Mouse (Mus musculus): ENCODE data around the gene Zc3h10. TPM values are rescaled to one million over a fixed set of nuclear protein-coding genes. Genes with fewer than 3 reads are reported as not detected.
A peak's percentile ranks its signal among the peaks of the same experiment; 100 is the strongest.
"Not testable (repeated sequence)": the region's sequence is repeated elsewhere in the genome, so short reads cannot be mapped to it uniquely, and the experiment has no call there.

Zc3h10 gene
- total RNA-seq, 4 experiments from 2014 or later = 5.7 to 9.9 (median 6.8) TPM

DNA sequence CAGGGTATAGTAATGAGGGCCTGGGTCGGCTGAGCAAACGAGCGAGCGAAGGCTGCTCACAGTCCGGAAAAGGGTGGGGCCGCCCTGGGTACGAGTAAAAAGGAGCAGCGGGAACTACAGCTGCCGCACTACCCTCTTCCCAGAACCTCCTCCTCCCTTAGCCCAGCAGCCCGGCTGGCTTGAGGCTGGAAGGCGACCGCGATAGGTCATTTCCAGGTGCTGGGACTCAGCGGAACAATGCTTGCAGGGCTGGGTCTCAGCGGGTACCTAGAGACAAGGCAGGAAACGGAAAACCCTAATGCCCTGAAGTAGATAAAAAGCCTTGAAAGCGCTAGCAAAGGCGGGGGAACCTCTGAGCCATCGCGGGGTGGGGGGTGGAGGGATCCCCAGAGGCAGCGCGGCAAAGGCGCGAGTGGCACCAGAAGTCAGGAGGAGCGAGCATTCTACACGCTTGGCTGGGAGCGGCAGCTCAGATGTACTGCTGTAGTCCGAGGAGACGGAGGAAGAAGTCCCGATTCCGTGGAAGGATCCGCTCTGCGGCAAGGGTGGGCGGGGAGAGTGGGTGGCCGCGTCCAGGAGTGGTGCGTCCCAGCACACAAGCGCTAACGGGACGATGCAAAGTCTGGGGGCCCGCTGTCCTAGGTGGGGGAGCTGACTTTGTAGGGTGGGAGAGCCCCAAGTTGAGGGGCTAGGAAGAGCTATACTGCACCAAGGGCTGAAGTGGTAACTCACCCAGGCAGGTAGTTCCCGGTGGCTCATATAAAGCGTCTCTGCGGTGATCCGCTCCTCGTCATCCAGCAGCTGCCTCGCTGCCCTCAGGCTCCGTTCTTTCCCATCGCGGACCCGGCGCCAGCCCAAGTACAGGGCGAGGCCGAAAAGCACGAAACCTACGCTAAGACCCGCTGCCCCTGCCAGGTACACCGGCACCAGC is 22.6 kb downstream of the Zc3h10 start:
- peak; percentile 57 for DNase-seq (ENCODE audit: low spot score)

DNA sequence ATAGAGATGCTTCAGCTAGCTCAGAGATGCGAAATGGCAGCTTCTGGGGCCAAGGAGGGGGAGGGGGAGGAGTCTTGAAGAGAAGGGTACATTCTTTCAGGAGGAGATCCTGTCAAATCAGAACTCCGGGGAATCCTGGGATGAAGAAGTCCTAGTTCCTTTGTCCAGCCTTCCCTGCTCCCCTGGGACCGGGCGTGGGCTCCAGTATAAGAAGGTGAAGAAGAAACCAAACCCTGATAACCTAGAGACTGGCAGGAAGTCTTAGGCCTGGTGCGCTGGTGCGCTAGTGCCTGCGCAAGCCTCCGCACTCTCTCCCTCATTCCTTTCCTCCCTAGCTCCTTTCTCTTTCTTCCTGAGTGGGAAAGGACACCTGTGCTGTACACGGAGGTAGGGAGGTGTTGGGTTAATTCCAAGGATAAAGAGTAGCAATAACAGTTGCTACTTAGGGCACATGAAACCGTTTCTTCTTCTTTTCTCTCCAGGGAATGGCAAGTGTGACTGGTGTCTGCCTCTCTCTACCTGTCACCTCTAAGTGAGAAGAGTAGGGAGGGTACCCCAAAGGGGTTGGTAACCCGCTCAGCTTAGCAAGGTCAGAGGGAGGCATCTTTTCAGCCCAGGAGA is 23.4 kb downstream of the Zc3h10 start:
- DNase-seq (ENCODE audit: low spot score) = no peak

DNA sequence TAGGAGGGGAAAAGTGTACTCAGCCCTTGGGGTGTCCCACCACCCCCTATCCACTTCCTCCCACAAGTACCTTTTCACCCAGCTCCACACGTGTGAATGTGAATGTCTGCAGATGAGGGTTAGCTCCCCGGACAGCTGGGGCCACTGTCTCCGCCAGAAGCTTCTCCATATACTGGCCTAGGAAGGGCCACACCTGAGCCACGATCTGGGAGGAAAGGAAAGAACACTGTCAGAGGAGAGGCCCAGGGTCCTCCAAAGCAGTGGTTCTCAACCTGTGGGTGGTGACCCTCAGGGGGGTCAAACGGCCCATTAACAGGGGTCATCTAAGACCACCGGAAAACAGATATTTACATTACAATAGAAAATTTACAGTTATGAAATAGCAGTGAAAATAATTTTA is 25.2 kb downstream of the Zc3h10 start:
- no peak for DNase-seq (ENCODE audit: low spot score)

DNA sequence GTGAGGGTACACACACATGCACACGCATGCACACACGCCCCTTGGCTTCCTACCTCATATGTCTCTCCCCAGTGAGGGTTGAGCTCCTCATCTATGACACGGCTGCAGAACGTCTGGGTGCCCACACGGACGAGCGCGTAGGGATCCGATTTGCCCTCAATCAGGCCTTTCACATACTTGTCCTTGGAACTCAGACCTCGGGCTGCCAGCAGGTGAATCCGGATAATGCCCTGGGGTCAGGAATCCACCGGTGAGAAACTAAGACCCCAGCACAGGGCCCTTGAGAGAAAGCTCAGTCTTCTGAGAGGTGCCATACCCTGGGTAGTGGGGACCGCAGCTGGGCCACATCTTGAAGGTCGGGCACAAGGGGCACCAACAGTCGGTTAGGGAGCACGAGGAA is 27.0 kb downstream of the Zc3h10 start:
- DNase-seq (ENCODE audit: low spot score) = no peak

DNA sequence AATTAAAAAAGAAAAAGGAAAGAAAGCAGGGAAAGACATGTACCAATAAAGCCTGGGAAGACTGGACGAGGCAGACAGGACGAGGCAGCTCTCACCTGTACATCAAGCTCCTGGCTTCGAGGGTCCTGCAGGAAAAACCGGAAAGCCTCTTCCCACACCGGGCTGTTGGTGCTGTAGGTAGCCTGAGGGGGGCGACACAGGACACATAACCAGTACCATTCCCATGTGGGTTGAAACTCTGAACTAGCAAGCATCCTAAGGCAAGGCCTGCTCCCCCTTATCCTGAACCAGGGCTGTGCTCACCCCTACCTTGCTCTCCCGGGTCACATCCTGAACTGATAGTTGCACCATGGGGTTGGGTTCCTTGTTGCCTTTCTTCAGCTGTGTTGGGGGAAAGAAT is 28.7 kb downstream of the Zc3h10 start:
- DNase-seq (ENCODE audit: low spot score) = peak; percentile 45

DNA sequence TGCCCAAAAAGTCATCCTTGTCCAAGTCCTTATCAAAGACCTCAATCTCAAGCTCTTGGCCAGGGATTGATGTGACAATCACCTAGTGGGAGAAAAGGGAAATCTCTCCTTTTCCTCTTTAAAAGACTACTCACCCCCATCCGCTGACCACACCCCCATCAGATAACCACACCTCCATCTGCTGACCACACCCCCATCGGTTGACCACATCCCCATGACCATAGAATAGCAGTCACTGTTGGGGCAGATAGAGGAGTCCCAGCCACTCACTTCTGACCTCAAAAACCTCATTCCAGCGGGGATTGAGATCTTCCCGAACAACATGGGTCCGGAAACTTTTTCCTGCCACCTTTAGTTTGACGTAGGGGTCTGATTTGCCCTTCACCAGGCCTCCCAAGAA is 30.9 kb downstream of the Zc3h10 start:
- DNase-seq (ENCODE audit: low spot score) = no peak

DNA sequence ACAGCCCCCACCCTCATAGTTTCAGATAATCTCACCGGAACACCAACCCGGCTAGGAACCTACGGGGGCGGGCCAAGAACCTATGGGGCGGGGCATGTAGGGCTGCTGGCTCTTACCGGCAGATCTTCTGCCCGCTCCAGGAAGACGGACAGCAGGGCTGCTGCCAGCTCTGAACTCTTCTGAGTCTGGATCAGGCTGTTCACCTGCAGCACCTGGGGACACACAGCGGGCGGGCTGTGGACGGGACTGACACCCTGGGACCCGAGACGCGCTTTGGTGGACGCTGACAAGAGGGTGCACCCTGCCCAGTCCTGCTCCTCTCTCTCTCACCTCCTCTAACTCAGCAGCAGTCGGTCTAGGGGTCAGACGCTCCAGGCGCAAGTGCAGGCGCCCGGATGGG is 31.5 kb downstream of the Zc3h10 start:
- no peak for DNase-seq (ENCODE audit: low spot score)

DNA sequence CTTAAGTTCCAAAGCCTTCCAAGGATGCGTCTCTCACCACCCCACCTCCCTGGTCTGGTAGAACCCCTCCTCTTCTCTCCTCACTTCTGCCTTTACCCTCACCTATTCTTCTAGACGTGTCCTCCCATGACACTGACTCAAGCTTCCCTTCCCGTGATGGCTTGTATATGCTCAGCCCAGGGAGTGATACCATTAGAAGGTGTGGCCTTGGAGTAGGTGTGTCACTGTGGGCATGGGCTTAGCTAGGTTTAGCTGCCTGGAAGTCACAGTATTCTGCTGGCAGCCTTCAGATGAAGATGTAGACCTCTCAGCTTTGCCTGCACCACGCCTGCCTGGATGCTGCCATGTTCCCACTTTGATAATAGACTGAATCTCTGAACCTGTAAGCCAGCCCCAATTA is 32.5 kb downstream of the Zc3h10 start:
- no peak for DNase-seq (ENCODE audit: low spot score)

DNA sequence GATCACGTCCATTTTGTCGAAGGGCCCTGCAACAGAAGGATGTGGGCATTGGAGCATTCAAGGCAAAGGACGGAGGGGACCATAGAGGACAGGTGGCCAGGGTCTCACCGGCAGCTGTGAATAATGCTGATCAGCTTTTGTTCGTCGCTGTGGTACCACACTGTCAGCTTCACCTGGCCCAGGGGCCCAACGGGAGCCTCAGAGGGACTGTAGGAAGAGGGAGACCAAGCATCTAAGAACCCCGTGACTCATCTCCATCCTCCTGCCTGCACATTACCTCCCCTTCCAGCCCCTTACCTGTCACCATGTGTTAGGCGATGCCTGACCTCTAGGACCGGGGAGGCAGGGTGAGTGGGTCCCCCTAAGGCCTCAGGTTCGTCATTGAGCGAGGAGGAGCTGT is 35.8 kb downstream of the Zc3h10 start:
- no peak for DNase-seq (ENCODE audit: low spot score)

DNA sequence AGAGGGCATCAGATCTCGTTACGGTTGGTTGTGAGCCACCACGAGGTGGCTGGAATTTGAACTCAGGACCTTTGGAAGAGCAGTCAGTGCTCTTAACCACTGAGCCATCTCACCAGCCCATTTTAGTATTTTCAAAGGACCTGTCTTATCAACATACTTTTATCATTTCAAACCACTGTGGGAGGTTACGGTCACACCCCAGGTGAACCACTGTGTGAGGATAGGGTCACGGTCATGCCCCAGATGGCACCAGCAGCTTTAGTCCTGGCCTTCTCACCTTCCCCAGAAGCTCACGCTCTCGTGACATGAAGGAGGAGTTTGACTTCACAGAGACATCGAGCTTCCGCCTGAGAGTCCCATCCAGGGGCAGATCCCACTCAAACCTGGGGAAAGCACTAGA is 36.4 kb downstream of the Zc3h10 start:
- DNase-seq (ENCODE audit: low spot score) = no peak

DNA sequence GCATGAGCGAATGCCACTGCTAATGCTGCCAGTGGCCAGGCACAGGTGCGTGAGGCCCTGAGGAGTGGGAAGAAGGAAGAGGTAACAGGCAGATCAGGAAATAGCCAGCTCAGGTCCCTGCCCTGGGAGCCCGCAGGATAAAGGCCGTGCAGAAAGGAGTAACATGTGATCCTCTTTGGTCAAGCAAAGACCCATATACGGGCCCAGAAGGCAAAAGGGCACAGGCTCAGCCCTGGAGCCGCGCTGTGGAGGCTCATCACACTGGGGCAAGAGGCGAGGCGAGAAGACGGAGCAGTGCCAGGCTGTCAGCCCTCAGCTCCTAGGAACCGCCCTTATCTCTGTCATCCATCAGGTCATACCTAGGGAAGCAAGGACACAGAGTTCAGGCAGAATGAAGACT is 37.3 kb downstream of the Zc3h10 start:
- DNase-seq (ENCODE audit: low spot score) = no peak

DNA sequence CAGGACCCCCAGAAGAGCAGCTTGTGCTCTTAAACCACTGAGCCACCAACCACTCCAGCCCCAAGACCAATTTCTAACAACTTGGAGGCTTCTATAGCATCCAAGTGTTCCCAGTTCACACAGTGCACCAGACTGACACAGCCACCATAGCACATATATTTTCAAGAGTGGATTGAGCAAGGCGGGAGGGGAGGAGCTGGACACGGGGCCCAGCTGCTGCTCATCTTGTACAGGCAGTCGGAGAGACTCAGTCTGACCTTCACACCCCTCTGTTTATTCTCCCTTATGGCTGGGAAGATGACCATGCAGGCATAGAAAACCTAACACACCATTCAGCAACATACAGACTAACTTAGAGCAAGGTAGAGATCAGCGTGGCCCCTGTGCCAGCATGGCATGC is 37.7 kb downstream of the Zc3h10 start:
- no peak for DNase-seq (ENCODE audit: low spot score)

DNA sequence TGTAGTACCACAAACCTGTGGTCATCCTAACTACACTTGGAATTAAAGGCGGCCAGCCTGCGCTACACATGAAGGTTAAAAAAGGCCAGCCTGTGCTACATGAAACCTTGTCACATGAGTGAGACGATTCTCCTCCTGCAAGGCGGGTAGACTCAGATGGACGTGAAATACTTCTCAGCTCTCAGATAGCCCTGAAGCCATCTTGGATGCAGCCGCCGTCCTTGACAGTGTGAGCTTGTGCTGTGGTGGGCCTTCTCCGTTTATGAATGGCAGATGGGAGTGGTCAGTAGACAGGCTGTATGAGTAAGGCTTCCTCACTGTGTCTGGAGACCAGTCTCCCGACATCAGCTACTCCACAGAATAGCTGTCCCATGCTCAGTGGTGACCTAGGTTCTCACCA is 38.4 kb downstream of the Zc3h10 start:
- no peak for DNase-seq (ENCODE audit: low spot score)

DNA sequence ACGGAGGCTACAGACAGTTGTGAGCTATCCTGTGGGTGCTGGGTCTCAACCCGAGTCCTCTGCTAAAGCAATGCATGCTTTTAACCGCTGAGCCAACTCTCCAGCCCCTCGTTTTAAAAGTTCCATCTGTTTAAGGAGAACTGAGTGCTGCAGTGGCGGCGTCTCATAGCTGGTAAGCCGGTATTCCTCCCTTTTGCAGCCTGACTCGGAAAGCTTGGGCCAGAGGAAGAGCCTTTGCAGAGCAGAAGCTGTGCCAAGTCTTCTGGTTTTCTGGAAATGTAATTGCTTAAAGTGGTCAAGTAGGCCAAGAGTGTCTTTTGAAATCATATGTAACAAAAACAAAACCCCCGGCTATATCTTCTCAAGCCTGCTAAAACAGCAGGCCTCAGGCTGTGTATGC is 39.3 kb downstream of the Zc3h10 start:
- DNase-seq (ENCODE audit: low spot score) = no peak

DNA sequence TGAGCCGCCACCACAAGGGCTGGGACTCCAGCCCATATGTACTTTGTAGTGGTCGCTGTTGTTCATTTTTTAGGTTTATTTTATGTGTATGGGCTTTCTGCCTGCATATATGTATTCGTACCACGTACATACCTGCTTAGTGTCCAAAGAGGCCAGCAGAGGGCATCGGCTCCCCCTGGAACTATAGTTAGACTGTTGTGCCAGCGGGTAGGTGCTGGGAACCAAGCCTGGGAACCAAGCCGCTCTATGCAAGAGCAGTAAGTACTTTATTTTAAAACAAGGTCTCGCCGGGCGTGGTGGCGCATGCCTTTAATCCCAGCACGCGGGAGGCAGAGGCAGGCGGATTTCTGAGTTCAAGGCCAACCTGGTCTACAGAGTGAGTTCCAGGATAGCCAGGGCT is 41.6 kb downstream of the Zc3h10 start:
- no peak for DNase-seq (ENCODE audit: low spot score)

DNA sequence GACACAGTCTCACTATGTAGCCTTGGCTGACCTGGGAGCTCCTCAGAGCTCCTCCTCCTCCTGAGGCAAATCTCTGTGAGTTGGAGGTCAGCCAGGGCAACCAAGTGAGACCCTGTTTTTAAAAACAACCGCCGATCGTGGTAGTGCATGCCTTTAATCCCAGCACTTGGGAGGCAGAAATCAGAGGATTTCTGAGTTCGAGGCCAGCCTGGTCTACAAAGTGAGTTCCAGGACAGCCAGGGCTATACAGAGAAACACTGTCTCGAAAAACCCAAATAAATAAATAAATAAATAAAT is 42.3 kb downstream of the Zc3h10 start:
- not testable (repeated sequence) for DNase-seq (ENCODE audit: low spot score)

DNA sequence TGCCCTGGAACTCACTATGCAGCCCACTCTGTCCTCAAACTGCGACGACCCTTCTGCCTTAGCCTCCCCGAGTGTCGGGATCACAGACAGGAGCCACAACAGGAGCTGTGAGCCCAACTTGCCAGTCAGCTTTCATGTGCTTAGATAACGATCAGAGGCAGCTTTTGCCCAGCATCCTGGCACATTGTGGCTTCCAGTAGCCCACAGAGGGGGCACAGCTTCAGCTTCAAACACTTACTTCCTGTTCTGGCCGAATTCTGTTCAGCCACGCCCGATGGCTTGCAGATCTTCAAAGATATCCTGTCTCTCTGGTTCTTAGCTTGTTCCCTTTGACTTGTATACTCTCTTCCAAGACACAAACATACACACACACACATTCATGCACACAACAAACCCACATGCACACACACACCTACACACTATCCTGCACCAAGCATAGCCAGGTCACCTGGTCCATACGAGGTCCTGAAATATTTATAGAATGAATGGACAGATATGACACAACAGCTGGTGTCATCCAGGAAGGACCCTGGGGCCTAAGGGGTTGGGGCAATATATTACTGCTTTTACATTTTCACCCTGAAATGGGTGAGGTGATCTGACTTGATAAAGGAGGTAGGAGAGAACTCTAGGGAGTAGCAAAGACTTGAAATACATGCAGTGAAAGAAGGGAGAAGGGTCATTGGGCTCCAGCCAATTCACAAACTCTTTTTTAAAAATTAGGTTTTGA is 42.8 kb downstream of the Zc3h10 start:
- no peak for DNase-seq (ENCODE audit: low spot score)

DNA sequence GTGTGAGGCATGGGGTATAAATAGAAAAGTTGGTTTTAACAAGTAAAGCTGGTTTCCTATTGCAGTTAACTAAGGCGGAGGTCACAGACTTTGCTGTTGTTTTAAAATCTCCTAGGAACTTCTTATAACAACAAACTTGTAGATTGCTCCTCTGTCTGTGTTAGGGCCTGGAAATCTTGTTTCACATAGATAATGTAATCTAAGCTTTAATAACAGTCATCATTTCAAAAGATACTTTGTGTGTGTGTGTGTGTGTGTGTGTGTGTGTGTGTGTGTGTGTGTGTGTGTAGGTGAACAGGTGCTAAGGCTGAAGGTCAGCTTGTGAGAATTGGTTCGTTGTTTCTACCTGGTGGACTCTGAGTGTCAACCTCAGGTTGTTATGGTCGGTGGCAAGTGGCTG is 43.6 kb downstream of the Zc3h10 start:
- no peak for DNase-seq (ENCODE audit: low spot score)

DNA sequence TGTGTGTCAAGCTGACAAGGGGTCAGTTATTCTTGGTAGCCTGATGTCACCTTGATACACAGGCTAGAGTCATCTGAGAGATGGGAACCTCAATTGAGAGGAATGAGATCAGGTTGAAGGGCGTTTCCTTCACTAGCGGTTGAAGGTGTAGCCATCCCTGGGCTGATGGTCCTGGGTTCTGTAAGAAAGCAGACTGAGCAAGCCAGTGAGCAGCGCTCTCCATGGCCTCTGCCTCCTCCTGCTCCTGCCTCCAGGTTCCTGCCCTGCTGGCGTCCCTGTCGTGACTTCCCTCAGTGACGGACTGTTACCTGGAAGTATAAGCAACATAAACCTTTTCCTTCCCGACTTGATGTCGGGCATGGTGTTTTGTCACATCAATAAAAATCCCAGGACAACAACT is 44.0 kb downstream of the Zc3h10 start:
- DNase-seq (ENCODE audit: low spot score) = no peak

DNA sequence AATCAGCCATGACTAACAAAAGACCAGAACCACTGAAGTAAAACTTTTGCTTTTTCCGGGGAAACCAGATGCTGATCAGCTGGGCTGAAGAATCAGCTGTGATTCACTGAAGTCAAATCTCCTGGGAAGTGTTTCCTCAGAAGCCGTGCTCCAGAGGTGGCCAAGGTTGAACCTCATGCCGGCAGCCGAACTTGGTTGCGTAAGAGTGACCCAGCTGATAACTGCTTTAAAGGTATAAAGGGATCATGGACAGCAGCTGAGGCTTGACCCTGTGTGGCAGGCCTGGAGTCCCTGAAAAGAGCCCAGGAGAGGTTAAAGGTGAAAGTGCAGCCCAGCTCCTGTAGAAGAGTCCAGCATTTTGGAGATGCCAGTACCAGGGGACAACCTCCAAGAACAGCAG is 45.2 kb downstream of the Zc3h10 start:
- DNase-seq (ENCODE audit: low spot score) = peak; percentile 57

DNA sequence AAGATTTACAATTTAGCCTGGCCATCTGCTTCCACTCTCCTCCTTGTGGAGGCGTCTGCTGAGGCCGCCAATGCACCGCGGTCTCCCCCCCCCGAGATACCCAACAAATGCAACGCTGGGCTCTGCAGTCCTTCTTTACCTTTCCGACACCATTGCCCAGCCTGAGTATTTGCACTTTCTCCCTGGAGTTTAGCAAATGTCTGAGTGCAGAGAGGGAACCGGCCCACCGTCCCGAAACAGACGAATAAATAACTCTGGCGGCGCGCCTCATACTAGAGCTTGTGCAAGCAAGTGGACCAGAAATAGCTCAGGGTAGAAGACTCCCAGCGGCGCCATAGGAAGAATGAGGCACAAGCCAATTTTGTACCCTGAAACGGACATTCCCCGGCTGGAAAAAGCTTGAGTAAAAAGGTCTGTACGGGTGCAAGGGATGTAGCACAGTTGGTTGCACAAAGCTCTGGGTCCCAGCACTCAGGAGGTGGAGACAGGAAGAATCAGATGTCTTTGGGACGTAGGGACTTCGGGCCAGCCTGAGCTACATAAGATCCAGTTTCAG is 48.4 kb downstream of the Zc3h10 start:
- DNase-seq (ENCODE audit: low spot score) = peak; percentile 71

DNA sequence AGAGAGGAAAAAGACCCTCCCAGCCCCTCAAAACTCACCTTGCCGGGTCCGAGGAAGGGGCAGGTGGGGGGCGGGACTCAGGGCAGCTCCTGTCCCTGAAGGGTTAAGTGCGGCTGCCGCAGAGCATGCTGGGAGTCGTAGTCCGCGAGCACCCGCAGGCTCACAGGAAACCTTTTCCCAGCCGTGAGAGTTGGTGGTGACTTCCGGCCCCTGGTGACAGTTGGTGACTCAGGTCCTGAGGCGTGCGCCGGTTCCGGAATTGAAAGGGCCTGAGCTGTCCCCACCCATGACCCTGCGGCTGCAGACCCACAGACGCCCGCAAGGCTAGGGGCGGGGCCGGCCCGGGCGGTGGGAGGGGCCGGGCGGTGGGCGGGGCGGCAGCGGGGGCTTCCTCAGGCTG is 49.0 kb downstream of the Zc3h10 start, which contains the start of gene Myl6b:
Gene Myl6b, minus strand, starts transcription at position 96 of the 400 bp plus-strand sequence.
- peak; percentile 97 for DNase-seq (ENCODE audit: low spot score)

All from heart, adult 8-10 months (tissue).